Mouse (Mus musculus) midbrain, embryonic 15.5 days (tissue): ENCODE results near the gene Peg10. TPM values are rescaled to one million over a fixed set of nuclear protein-coding genes. Genes with fewer than 3 reads are reported as not detected.
"Not testable (repeated sequence)": the region's sequence is repeated elsewhere in the genome, so short reads cannot be mapped to it uniquely, and the experiment has no call there.

Experiments used
- ATAC-seq: fragments of 200-750 bp; cut with Nextera tagmentation; replicated peaks from 2 replicates; pipeline ENCODE4 v1.8.0; 2017; ENCODE audit warnings: moderate TSS enrichment
- H3K27ac ChIP-seq: fragments of 300-500 bp; sonication (generic); 2 replicates; pipeline ENCODE4 v1.5.1; 2015; ENCODE audit warnings: mild to moderate bottlenecking, inconsistent platforms
- H3K27me3 ChIP-seq: fragments of 300-500 bp; sonication (generic); replicated peaks from 2 replicates; pipeline ENCODE4 v1.6.1; 2015; ENCODE audit warnings: inconsistent platforms
- H3K36me3 ChIP-seq: fragments of 300-500 bp; sonication (generic); replicated peaks from 2 replicates; pipeline ENCODE4 v1.6.1; 2015; ENCODE audit warnings: inconsistent platforms
- H3K4me1 ChIP-seq: fragments of 300-500 bp; sonication (generic); 2 replicates; pipeline ENCODE4 v1.6.1; 2015; ENCODE audit warnings: inconsistent platforms
- H3K4me2 ChIP-seq: fragments of 300-500 bp; sonication (generic); 2 replicates; pipeline ENCODE4 v1.6.1; 2015; ENCODE audit warnings: inconsistent platforms, mild to moderate bottlenecking, moderate library complexity
- H3K4me3 ChIP-seq: fragments of 300-500 bp; sonication (generic); 2 replicates; pipeline ENCODE4 v1.5.1; 2015; ENCODE audit warnings: mild to moderate bottlenecking, inconsistent platforms
- H3K9ac ChIP-seq: fragments of 300-500 bp; sonication (generic); 2 replicates; pipeline ENCODE4 v1.6.1; 2015; ENCODE audit warnings: mild to moderate bottlenecking, inconsistent platforms
- H3K9me3 ChIP-seq: fragments of 300-500 bp; sonication (generic); 2 replicates; pipeline ENCODE4 v1.6.1; 2016; ENCODE audit warnings: inconsistent platforms
- WGBS: fragments of 180-500 bp; shearing (Covaris S2); methylation state at CpG from one replicate; pipeline ENCODE4 v1.1.7; 2015; ENCODE audit warnings: mixed read lengths; 5-methylcytosine and 5-hydroxymethylcytosine counted together
- polyA plus RNA-seq: library from polyadenylated mRNA; unstranded; fragments of >200 nt; fragmentation: Nextera tagmentation; extraction: Ambion mirVana; gene quantifications from 2 replicates; pipeline ENCODE4 v1.2.1, GENCODE M21; 2015

The Peg10 gene
- polyA plus RNA-seq, 1 experiment from 2014 or later: 8.5 TPM

GRCm38 (mm10) chr6:4754286-4754685 lies 7.2 kb downstream of the Peg10 start:
- peaks cover 3% of the 10 kb centered on the region for H3K9me3 ChIP-seq
- no peak overlapping the region for H3K9ac ChIP-seq
- WGBS: 91% methylated on average over 10 of the region's 10 CpGs
- ATAC-seq: no peak
- no peaks in the 10 kb centered on the region for H3K36me3 ChIP-seq
- no peak overlapping the region for H3K27ac ChIP-seq
- no peak overlapping the region for H3K4me2 ChIP-seq
- H3K4me3 ChIP-seq: no peak overlapping the region
- H3K27me3 ChIP-seq: no peaks in the 10 kb centered on the region
- no peaks in the 10 kb centered on the region for H3K4me1 ChIP-seq

GRCm38 (mm10) chr6:4754886-4755285 lies 7.8 kb downstream of the Peg10 start:
- H3K27me3 ChIP-seq: no peaks in the 10 kb centered on the region
- H3K36me3 ChIP-seq: no peaks in the 10 kb centered on the region
- H3K4me2 ChIP-seq: no peak overlapping the region
- H3K9ac ChIP-seq: no peak overlapping the region
- no peak overlapping the region for H3K27ac ChIP-seq
- no peak for ATAC-seq
- 96% methylated on average over 16 of the region's 16 CpGs for WGBS
- H3K4me3 ChIP-seq: no peak overlapping the region
- no peaks in the 10 kb centered on the region for H3K4me1 ChIP-seq
- H3K9me3 ChIP-seq: peaks cover 3% of the 10 kb centered on the region

GRCm38 (mm10) chr6:4761415-4762142 lies 14.5 kb downstream of the Peg10 start:
- not testable (repeated sequence) for H3K4me3 ChIP-seq, H3K4me1 ChIP-seq, H3K27me3 ChIP-seq, H3K4me2 ChIP-seq, H3K9me3 ChIP-seq, H3K9ac ChIP-seq, H3K36me3 ChIP-seq, H3K27ac ChIP-seq
- peak; percentile 53; the same call in 1 of the 2 replicates for ATAC-seq
- 39% methylated on average over 3 of the region's 3 CpGs for WGBS

GRCm38 (mm10) chr6:4762252-4762651 lies 15.1 kb downstream of the Peg10 start:
- 32% methylated on average over 2 of the region's 2 CpGs for WGBS
- Histone ChIP-seq H3K4me2 (no peak overlapping the region), H3K36me3 (no peaks in the 10 kb centered on the region), H3K9me3 (no peaks in the 10 kb centered on the region), H3K27me3 (no peaks in the 10 kb centered on the region), H3K9ac (no peak overlapping the region), H3K4me1 (no peaks in the 10 kb centered on the region), H3K4me3 (no peak overlapping the region), H3K27ac (no peak overlapping the region)
- peak; percentile 97 for ATAC-seq

- Histone ChIP-seq H3K4me2 (no peak overlapping the region), H3K27ac (no peak overlapping the region), H3K9ac (no peak overlapping the region), H3K4me1 (no peaks in the 10 kb centered on the region), H3K9me3 (no peaks in the 10 kb centered on the region), H3K36me3 (no peaks in the 10 kb centered on the region), H3K27me3 (no peaks in the 10 kb centered on the region), H3K4me3 (no peak overlapping the region)
- WGBS: 94% methylated on average over 1 of the region's 1 CpGs
- ATAC-seq: no peak
These were observed 49.2 kb downstream of the Peg10 start for GRCm38 (mm10) chr6:4796281-4796680.

- ATAC-seq: not testable (repeated sequence)
These were observed 50.2 kb downstream of the Peg10 start for GRCm38 (mm10) chr6:4797317-4797716.

GRCm38 (mm10) chr6:4798382-4798781 lies 51.3 kb downstream of the Peg10 start:
- Histone ChIP-seq H3K4me2 (no peak overlapping the region), H3K4me3 (no peak overlapping the region), H3K27ac (no peak overlapping the region), H3K4me1 (no peaks in the 10 kb centered on the region), H3K9ac (no peak overlapping the region), H3K9me3 (no peaks in the 10 kb centered on the region), H3K36me3 (no peaks in the 10 kb centered on the region), H3K27me3 (no peaks in the 10 kb centered on the region)
- 66% methylated on average over 2 of the region's 2 CpGs for WGBS
- no peak for ATAC-seq

More at GRCm38 (mm10) chr6:4797317-4797716, 50.2 kb downstream of the Peg10 start:
- H3K27me3 ChIP-seq, H3K9me3 ChIP-seq, H3K27ac ChIP-seq, H3K9ac ChIP-seq, H3K4me1 ChIP-seq, H3K36me3 ChIP-seq, H3K4me3 ChIP-seq, H3K4me2 ChIP-seq: not testable (repeated sequence)

- no peak overlapping the region for H3K27ac ChIP-seq
- no peaks in the 10 kb centered on the region for H3K9me3 ChIP-seq
- no peaks in the 10 kb centered on the region for H3K36me3 ChIP-seq
- H3K4me3 ChIP-seq: no peak overlapping the region
- 71% methylated on average over 2 of the region's 2 CpGs for WGBS
- no peak overlapping the region for H3K4me2 ChIP-seq
- H3K4me1 ChIP-seq: no peaks in the 10 kb centered on the region
- ATAC-seq: no peak
- H3K27me3 ChIP-seq: no peaks in the 10 kb centered on the region
- no peak overlapping the region for H3K9ac ChIP-seq
These were observed 52.3 kb downstream of the Peg10 start for GRCm38 (mm10) chr6:4799359-4799758.

GRCm38 (mm10) chr6:4806981-4807380 lies 59.9 kb downstream of the Peg10 start:
- ATAC-seq: no peak
- Histone ChIP-seq H3K27me3 (no peaks in the 10 kb centered on the region), H3K9me3 (no peaks in the 10 kb centered on the region), H3K9ac (no peak overlapping the region), H3K4me2 (no peak overlapping the region), H3K27ac (no peak overlapping the region), H3K4me1 (no peaks in the 10 kb centered on the region), H3K36me3 (no peaks in the 10 kb centered on the region), H3K4me3 (no peak overlapping the region)
- WGBS: 74% methylated on average over 12 of the region's 12 CpGs

Other genes with a start within 250 kb of the Peg10 start
- gene Col1a2, start 242.5 kb upstream of the Peg10 start, polyA plus RNA-seq: 89.0 and 101 TPM in 2 replicates
- 46.0 and 47.5 TPM in 2 replicates for gene Casd1, start 146.5 kb upstream of the Peg10 start, polyA plus RNA-seq
- gene Sgce, start 99 bp upstream of the Peg10 start, polyA plus RNA-seq: 58.5 and 58.9 TPM in 2 replicates
- 50.1 and 51.7 TPM in 2 replicates for gene Ppp1r9a, start 155.6 kb downstream of the Peg10 start, polyA plus RNA-seq